Mouse (Mus musculus) urinary bladder, postnatal 36 days (tissue): ENCODE measurements around the gene Rnasel.

Source experiments
- DNase-seq, 2 experiments: peaks; one replicate each; pipeline ENCODE4 v3.0.0; 2022; ENCODE audit warnings: low spot score in 2 of 2, mixed read lengths in 1 of 2

Gene Rnasel

GRCm38 (mm10) chr1:153749211-153749801 lies at the start of gene Rnasel:
Gene Rnasel, plus strand, starts transcription at chr1:153749426.
- DNase-seq: peak in 1 of 2 experiments; percentile 57

- DNase-seq: no peak
Observed at GRCm38 (mm10) chr1:153700448-153701063, 48.7 kb upstream of the Rnasel start.

GRCm38 (mm10) chr1:153701461-153701860 lies 47.8 kb upstream of the Rnasel start:
- no peak for DNase-seq

- DNase-seq: no peak
Observed at GRCm38 (mm10) chr1:153702166-153702852, 46.9 kb upstream of the Rnasel start.

- no peak for DNase-seq
Observed at GRCm38 (mm10) chr1:153702853-153703410, 46.3 kb upstream of the Rnasel start.

- no peak for DNase-seq
Observed at GRCm38 (mm10) chr1:153703445-153703991, 45.7 kb upstream of the Rnasel start.

GRCm38 (mm10) chr1:153704174-153704573 lies 45.1 kb upstream of the Rnasel start:
- DNase-seq: no peak

GRCm38 (mm10) chr1:153704996-153705395 lies 44.2 kb upstream of the Rnasel start:
- DNase-seq: no peak

- no peak for DNase-seq
Observed at GRCm38 (mm10) chr1:153708626-153709025, 40.6 kb upstream of the Rnasel start.

GRCm38 (mm10) chr1:153709451-153709850 lies 39.8 kb upstream of the Rnasel start:
- DNase-seq: no peak

GRCm38 (mm10) chr1:153711544-153712262 lies 37.5 kb upstream of the Rnasel start:
- DNase-seq: no peak

- DNase-seq: no peak
Observed at GRCm38 (mm10) chr1:153712633-153713032, 36.6 kb upstream of the Rnasel start.

- DNase-seq: no peak
Observed at GRCm38 (mm10) chr1:153717990-153718389, 31.2 kb upstream of the Rnasel start.

- DNase-seq: peak in 1 of 2 experiments; percentile 45
Observed at GRCm38 (mm10) chr1:153720935-153721334, 28.3 kb upstream of the Rnasel start.

- peak in 1 of 2 experiments; percentile 29 for DNase-seq
Observed at GRCm38 (mm10) chr1:153721565-153722310, 27.5 kb upstream of the Rnasel start.

- no peak for DNase-seq
Observed at GRCm38 (mm10) chr1:153723426-153723825, 25.8 kb upstream of the Rnasel start.

GRCm38 (mm10) chr1:153726636-153727035 lies 22.6 kb upstream of the Rnasel start:
- DNase-seq: no peak

- no peak for DNase-seq
Observed at GRCm38 (mm10) chr1:153729806-153730205, 19.4 kb upstream of the Rnasel start.

GRCm38 (mm10) chr1:153730671-153731070 lies 18.6 kb upstream of the Rnasel start:
- DNase-seq: peak in 1 of 2 experiments; percentile 51

GRCm38 (mm10) chr1:153733181-153733580 lies 16.0 kb upstream of the Rnasel start:
- DNase-seq: no peak

- no peak for DNase-seq
Observed at GRCm38 (mm10) chr1:153734866-153735265, 14.4 kb upstream of the Rnasel start.
